Mouse (Mus musculus) activated CD4-positive, CD25-positive, alpha-beta regulatory T cell, adult 4 months (primary cell): ENCODE results near the gene Mlec. TPM values are rescaled to one million over a fixed set of nuclear protein-coding genes. Genes with fewer than 3 reads are reported as not detected.
A peak's percentile ranks its signal among the peaks of the same experiment; 100 is the strongest.
"Not testable (repeated sequence)": the region's sequence is repeated elsewhere in the genome, so short reads cannot be mapped to it uniquely, and the experiment has no call there.

ENCODE experiments used
- ATAC-seq: one replicate; pipeline ENCODE4 v1.8.0; 2017
- polyA plus RNA-seq, 2 experiments: library from polyadenylated mRNA; unstranded; fragments of 100-300 nt; shearing (Covaris generic); gene quantifications; one replicate each; pipeline ENCODE4 v1.2.1; 2017

The Mlec gene
- polyA plus RNA-seq, 2 experiments from 2014 or later, result 26.8 to 37.1 TPM

- ATAC-seq, result peak; percentile 49
Observed at GRCm38 (mm10) chr5:115150991-115151390, 7.0 kb downstream of the Mlec start.

GRCm38 (mm10) chr5:115149675-115150459, 8.1 kb downstream of the Mlec start:
- ATAC-seq, result no peak

- ATAC-seq, result not testable (repeated sequence)
Observed at GRCm38 (mm10) chr5:115148872-115149271, 9.1 kb downstream of the Mlec start.

- ATAC-seq, result no peak
Observed at GRCm38 (mm10) chr5:115148378-115148777, 9.6 kb downstream of the Mlec start.

- no peak for ATAC-seq
Observed at GRCm38 (mm10) chr5:115147388-115147787, 10.6 kb downstream of the Mlec start.

- ATAC-seq, result no peak
Observed at GRCm38 (mm10) chr5:115146747-115147130, 11.2 kb downstream of the Mlec start.

- ATAC-seq, result no peak
Observed at GRCm38 (mm10) chr5:115145976-115146746, 11.8 kb downstream of the Mlec start.

- ATAC-seq, result no peak
Observed at GRCm38 (mm10) chr5:115145253-115145968, 12.6 kb downstream of the Mlec start.

- no peak for ATAC-seq
Observed at GRCm38 (mm10) chr5:115144471-115144870, 13.5 kb downstream of the Mlec start.

- ATAC-seq, result no peak
Observed at GRCm38 (mm10) chr5:115143552-115143951, 14.4 kb downstream of the Mlec start.

- ATAC-seq, result no peak
Observed at GRCm38 (mm10) chr5:115142166-115142697, 15.7 kb downstream of the Mlec start.

- ATAC-seq, result no peak
Observed at GRCm38 (mm10) chr5:115140726-115141125, 17.3 kb downstream of the Mlec start.

GRCm38 (mm10) chr5:115139124-115139523, 18.9 kb downstream of the Mlec start:
- no peak for ATAC-seq

GRCm38 (mm10) chr5:115134234-115135165, 23.5 kb downstream of the Mlec start, which contains the start of gene Unc119b:
Gene Unc119b (minus strand): TSS chr5:115134975.
- peak; percentile 67 for ATAC-seq

GRCm38 (mm10) chr5:115133358-115134066, 24.5 kb downstream of the Mlec start:
- ATAC-seq, result no peak

- peak; percentile 82 for ATAC-seq
Observed at GRCm38 (mm10) chr5:115132465-115132864, 25.5 kb downstream of the Mlec start.

- no peak for ATAC-seq
Observed at GRCm38 (mm10) chr5:115129328-115129727, 28.7 kb downstream of the Mlec start.

- ATAC-seq, result no peak
Observed at GRCm38 (mm10) chr5:115127421-115128179, 30.4 kb downstream of the Mlec start.

GRCm38 (mm10) chr5:115126578-115127312, 31.2 kb downstream of the Mlec start:
- ATAC-seq, result no peak
